Mouse (Mus musculus) right cerebral cortex, postnatal 4 days (tissue): ENCODE data around the gene Bcl9l.
"Not testable (repeated sequence)": the region's sequence is repeated elsewhere in the genome, so short reads cannot be mapped to it uniquely, and the experiment has no call there.

Experiments
- DNase-seq: peaks from one replicate; pipeline ENCODE4 v3.0.0-alpha.2; 2022

The Bcl9l gene

DNA sequence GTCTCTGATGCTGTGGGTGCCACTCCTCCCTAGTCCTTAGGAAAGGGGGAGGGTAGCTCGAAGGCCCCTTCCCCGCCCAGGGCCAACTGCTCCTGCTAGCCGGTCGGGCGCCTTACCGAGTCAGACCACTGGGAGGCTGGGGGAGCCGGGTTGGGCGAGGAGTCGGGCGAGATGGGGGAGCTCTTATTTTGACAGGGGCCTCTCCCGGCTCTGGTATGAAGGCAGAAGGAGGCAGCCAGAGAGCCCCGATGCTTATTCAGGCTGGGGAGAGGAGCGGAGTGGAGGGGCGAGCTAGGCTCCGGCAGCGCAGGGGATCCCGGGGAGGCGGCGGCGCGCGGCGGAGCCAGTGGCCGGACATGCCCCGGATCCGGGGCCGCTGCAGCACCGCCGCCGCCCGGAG, at the start of gene Bcl9l:
Bcl9l (plus strand) TSS at position 274 of the 400 bp plus-strand sequence.
- peak; percentile 93 for DNase-seq

DNA sequence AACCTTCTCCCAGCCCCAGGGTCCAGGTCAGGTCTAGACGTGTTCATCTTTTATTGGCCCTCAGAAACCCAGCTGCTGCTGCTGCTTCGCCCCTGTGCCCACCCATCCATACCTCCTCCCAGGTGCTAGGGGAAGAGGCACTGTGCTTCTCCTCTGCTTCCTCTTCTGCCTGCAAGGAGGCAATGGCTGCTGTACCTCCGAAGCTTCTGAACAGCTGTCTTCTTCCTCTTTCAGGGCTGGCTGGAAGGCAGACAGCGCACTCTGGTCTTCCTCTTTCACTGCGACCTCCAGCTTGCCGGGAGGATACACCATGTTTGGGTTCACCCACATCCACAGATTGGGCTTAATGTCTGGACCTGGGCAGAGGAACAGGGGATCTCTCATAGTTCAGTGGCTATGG, 46.9 kb upstream of the Bcl9l start:
- DNase-seq: no peak

DNA sequence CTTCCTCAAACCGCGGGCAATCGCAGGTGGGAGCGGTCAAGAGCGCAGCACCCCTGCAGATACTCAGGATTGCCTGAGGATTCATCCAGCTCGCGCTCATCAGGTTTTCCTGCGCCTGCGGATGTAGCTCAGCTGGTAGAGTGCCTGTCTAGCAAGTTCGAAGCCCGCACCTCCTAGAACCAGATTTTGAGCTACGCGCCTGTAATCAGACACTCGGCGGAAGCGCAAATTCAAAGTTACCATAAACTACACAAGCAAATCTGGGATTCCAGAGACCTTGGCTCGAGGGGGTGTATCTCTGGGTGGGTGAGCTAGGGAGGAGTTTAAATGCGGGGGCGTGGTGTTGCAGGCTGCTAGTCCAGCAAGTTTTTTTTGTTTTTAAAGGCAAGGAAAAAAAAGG, 41.7 kb upstream of the Bcl9l start, which contains the start of gene Foxr1:
Foxr1 (minus strand) TSS at position 176 of the 400 bp plus-strand sequence.
- no peak for DNase-seq

DNA sequence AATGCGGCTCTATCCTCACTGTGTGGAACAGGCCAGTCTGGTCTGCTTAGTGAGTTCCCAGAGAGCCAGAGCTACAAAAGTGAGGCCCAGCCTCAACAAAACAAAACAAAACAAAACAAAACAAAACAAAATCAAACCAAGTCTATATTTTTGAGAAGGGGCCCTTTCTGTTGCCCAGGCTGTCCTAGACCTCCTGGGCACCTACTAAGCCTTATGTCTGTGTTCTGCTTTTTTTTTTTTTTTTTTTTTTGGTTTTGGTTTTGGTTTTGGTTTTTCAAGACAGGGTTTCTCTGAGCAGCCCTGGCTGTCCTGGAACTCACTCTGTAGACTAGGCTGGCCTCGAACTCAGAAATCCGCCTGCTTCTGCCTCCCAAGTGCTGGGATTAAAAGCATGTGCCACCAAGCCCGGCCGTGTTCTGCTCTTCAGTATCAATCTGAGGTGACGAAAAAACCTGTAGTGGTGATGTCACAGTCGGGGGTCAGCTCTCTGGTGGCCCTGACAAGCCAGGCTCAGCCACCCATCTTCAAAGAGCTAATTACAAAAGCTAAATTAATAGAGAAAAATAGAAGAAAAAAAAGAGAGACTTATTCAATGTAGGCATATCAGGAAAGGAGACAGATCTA, 38.1 kb upstream of the Bcl9l start:
- not testable (repeated sequence) for DNase-seq

DNA sequence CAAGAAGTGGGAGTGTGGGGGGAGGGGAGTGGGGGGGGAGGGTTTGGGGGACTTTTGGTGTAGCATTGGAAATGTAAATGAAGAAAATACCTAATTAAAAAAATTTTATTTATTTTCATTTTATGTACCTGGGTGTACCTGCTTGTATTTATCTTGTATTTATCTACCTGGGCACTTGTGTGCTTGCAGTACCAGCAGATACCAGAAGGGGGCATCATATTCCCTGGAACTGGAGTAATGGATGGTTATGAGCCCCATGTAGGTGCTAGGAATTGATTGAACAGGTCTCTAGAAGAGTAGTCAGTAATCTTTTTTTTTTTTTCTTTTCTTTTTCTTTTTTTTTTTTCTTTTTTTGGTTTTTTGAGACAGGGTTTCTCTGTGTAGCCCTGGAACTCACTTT, 32.2 kb upstream of the Bcl9l start:
- DNase-seq: no peak

DNA sequence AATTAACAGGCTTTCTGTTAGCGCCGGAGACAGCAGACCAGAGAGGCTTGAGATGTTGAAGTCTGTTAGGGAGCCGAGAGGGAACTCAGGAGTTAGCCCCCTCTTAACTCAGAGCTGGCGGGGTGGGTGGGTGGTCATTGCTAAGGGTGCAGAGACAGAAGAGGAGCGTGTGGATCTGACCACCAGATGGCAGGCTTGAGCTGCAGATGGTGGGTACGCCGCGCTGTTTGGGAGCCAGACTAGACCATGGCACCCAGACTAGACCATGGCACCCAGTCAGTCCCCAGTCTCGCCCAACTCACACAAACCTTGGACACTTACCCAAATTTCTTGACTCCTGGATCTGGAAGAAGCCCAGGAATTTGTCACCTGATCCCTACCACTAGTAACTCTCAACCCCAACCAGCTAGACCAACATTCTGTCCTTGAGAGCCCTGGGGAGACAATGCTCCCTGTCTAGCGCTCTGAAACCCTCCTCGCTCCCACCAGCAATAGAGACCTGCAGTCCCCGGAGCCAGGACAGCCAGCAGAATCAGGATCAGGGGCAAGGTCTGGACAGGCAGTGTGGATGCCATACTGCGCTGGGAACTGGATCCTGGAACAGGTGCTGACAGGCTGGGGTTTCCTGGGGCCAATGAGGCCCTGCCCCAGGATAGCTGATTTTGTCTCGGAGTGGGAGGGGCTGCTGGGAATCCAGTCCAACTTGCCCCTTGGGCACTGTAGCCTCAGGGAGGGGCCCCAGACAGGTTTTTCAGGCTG, 28.3 kb upstream of the Bcl9l start:
- peak; percentile 97 for DNase-seq

DNA sequence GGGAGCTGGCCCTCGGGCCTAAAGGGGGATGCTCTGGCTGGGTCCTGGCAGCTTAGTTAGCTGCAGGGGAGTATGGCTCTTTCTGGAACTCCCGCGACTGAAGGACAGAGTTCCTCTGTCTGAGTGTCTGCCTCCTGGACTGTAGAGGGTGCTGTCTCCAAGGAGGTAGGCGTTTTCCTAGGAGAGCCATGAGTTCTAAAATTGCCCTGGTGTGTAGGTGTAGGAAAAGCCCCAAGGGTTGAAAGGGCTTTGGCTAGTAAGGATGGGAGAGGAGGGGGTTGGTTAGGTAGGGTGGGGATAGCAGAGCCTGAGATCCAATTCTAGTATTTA, 27.8 kb upstream of the Bcl9l start, which contains the start of gene Upk2:
Upk2 (minus strand) TSS at position 86 of the 330 bp plus-strand sequence.
- DNase-seq: no peak

DNA sequence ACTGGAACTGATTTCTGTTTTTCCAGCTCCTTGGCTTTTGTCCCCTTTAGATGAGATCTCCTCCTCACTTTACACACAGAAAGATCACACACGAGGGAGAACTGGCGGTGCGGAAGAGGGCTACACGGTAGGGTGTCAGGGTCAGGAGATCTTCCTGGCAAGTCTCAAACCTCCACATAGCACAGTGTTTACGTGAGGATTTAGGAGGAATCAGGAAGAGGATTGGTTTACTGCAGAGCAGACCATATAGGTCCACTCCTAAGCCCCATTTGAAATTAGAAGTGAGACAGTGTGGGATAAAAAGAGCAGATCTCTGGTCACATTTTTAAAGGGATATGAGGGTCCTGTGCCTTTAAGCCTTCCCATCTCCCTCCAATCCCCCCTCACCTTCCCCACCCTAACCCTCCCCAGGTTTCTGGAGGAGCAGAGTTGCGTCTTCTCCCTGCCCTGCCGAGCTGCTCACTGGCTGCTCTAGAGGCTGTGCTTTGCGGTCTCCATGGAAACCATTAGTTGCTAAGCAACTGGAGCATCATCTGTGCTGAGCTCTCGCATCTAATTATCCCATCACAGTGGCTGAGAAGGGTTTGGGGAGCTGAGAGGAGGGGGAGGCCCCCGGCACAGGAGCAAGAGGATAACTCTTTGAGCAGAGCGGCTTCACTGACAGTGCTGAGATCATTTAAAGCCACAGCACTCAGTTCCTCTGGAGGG, 25.4 kb upstream of the Bcl9l start:
- DNase-seq: peak; percentile 75

DNA sequence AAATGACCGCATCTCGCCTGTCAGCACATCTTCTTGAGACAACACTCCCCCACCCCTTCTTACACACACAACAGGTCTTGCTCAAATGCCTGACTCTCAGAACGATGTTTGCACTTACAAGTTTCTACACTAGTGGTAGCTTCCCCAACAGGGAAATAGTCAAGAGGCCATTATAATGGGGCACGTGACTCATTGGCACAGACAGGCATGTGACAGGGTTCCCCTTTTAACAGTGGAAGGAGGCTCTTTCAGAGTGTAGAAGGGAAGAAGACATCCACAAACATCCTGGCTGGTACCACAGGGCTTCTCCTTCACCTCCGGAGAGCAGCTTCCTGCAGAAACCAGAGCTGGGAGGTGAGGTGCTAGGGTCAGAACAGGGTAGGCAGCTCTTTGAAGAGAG, 20.7 kb upstream of the Bcl9l start:
- DNase-seq: no peak

DNA sequence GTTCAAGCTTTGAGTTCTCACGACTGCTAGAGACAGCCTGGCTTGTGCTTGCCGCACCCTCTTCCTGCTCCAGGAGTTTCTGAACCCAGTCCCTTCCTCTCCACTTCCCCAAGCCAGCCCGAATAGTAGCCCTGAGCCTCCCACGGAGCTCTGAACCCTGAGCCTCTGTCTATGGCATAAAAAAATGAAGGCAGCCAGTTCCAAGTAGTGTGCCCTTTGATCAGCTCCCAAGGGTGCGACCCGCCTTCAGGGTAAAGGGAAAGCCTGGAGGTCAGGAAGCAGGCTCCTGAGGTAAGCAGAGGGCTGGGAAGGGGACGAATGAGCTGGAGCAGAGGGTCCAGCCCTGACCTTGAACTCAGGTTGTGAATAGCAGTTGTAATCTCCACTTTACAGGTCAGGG, 14.4 kb upstream of the Bcl9l start:
- DNase-seq: no peak

DNA sequence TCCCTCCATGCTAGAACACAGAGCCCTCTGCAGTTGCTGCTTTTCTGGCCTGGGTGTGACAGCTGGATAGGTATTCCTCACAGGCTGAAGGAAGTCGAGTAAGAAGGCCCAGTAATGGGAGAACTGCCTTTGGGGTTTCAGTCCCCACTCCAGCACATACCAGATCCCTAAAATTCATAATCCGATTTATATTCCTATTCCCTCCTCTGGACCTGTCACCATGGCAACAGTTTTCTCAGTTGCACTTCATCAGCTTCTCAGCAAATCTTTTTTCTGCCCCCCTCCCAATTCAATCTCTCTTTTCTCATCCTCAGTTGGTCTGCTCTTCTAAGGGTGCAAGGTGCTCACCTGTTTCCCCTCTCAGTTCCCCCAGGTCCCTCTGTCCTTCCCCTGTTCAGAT, 13.8 kb upstream of the Bcl9l start:
- no peak for DNase-seq

DNA sequence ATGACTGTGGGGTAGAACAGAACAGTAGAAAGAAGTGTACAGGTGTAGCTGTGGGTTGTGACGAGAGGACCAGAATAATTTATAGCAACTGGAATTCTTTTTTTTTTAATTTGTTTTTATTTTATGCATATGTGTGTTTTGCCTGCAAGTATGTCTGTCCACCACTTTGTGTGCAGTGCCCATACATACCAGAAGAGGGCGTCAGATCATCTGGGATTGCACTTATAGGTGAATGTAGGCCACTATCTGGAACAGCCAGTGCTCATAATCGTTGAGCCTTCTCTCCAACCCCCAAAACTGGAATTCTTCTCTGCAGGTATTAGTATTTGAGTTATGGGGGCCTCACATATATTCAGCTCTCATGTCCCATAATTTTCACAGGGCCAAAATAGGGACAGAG, 9.4 kb upstream of the Bcl9l start:
- no peak for DNase-seq

DNA sequence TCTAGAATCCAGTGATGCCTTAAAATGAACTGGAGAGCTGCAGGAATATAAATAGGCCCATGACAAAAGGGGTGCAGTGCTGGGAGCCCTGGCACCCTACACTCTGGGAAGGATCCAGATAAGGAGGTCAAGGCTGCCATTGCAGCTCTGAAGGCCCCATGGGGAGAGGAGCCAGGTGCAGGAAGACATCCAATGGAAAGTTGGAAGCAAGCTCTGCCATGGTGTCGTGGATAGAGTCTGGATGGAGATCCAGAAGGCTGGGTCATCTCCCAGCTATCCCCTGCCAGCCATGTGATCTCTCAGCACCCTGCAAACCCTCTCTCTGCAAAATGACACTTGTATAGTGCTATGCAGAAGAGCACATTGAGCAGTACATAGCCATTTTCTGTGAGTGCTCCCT, 8.3 kb upstream of the Bcl9l start:
- DNase-seq: no peak

DNA sequence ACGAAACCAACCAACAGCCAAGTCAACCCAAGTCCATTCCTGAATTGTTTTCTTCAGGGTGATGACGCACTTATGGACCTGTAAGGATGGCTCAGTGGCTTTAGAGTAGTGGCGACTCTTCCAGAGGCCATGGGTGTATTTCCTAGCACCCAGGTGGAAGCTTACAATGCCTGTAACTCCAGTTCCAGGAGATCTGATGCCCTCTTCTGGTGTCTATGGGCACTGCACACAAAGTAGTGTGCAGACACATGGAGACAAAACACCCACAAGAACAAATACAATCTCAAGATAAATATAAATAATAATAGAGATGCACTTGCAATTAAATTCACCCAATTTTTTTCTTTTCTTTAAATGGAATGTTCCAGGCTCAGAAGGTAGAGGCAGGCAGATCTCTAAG, 6.7 kb upstream of the Bcl9l start:
- DNase-seq: no peak

DNA sequence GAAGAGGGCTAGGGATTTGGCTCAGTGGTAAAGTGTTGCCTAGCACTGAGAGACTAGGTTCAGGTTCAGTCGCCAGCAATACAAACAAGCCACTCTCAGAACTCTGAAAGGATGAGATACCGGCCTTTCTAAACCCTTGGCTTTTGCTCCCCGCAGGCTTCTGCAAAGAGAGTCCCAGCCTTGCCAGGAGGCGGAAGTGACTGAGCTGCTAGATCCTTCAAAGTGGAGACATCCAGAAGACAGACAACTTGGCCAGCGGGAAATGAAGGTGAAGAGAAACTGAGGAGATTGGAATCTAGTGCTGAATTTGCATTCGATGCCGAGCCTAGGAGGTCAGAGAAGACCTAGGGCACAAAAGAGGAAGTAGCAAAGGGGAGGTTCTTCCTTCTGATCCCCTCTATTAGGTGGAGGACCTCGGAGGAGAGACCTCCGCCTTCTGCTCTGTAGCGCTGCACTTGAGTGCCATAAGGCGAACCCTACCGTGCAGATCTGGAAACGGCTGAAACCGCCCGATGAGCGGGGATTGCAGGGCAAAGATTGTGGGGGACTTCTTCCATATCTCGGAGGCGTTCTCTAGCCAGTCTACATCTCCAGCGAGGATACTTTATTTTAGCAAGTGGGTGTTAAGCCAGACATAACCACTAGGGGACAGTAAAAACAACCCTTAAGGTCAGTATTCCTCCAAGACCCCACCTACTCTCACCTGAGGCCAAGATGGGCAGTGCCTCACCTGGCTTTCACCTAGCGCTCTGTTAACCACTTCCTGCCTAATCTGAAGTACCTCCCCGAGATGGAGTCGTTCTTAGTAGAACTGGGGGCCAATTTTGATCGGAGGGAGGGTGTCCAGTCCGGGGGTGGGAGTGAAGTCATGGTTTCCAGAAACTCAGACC, 5.0 kb upstream of the Bcl9l start:
- no peak for DNase-seq

DNA sequence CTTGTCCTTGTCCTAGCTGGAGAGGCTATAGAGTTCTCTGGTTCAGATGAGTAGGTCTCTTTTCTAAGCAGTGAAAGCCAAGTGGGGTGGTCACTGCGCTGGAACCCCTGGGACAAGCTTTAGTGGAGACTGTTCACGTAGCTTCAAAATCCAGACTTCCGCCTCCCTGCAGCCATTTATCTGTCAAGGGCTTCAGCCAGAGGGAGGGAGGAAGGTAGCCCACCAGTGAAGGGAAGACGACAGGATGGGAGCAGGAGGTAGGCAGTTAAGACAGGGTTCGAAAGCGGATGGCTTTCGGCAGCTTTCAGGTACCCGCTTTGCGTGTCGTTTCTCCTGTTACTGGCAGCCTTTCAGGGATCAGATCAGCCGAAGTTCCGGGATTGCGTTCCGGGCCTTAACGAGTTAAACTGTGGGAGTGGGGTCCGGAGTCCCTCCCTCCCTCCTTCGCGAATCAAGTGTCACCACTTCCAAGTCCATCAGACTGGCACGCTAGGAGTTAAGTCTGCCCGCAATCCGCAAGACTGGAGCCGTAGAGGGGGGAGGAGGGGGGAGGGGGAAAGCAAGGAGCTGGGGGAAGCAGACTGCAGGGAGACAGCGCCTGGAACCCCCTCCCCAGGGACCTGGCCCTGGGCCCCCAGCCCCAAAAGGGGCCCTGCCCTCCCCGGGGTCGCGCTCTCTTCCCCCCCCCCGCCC, 4.2 kb upstream of the Bcl9l start:
- peak; percentile 76 for DNase-seq

DNA sequence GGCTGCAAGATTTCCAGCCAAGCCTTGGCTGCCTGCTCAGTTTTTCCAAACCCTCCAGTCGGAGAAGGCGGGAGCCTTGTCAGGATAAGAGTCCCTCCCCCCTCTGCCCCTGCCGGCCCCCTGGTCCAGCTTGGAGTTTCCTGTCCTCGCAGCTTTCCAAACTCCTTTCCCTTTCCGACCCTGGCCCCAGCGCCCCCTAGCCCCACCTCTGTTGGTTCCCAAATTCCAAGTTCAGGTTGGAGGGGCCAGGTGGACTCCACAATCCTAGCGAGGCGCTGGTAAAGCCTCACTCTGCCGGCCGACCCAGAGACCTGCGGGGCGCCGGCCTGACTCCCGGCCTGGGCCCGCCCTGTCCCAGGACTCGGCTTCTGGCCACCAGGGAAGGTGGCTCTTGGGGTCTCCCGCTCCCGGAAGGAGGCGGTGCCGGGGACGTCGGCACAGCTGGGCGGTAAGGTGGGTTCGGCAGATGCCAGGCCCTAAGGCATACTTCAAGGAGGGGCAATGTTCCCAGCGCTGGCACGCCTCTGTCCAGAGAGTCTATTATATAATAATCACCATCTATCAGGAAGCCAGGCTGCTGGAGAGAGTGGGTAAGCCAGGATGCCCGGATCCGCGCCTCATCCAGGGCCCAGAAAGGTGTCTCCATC, 3.5 kb upstream of the Bcl9l start:
- peak; percentile 75 for DNase-seq

DNA sequence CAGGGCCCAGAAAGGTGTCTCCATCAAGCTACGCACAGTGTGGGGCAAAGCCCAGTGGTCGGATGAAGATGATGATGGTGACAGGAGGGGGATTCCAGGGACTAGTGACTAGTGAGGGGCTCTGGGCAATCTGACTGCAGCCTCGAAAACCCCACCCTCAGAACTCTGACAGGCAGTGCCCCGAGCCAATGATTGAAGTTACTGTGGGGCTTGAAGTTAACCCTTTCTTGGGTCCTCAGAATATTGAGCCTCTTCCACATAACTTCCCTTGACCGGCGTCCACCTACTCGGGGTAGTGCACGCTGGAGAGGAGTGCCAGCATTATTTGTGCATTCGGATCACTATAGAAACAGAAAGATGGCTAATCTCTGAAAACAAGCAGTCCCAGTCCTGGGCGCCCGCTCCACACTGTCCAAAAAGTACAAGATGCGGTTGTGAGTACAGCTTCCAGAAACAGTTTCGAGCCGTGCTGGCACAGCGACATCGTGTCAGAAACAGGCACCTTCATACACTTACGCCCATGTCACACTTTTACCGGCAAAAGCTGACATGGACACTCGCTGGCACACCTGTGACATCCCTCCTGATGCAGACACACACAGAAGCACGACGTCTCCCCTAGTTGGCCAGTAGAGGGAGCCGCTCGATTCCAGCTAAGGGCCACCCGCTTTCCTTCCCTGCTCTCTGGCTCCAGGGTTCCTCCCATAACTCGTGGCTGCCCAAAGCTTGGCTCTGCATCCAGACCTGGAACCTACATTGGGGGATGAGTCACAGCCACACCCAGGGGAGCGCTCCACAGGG, 2.8 kb upstream of the Bcl9l start:
- DNase-seq: peak; percentile 86

DNA sequence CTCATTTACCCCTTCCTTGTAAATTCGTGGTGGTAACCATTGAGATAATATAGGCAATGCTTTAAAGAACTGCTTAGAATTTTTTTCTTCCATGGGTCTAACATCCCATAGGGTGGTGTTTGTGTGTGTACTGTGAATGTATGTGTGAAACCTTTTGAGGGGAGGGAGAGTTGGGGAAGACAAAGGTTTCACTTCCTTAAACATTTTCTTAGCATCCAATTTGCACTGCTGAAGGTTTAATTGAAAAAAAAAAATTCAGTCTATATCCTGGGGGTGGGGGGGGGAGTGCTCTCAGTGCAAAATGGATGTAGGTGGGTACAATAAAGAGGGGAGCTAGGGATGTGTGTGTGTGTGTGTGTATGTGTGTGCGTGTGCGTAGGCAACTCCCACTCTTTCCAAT, 513 bp upstream of the Bcl9l start:
- DNase-seq: no peak

DNA sequence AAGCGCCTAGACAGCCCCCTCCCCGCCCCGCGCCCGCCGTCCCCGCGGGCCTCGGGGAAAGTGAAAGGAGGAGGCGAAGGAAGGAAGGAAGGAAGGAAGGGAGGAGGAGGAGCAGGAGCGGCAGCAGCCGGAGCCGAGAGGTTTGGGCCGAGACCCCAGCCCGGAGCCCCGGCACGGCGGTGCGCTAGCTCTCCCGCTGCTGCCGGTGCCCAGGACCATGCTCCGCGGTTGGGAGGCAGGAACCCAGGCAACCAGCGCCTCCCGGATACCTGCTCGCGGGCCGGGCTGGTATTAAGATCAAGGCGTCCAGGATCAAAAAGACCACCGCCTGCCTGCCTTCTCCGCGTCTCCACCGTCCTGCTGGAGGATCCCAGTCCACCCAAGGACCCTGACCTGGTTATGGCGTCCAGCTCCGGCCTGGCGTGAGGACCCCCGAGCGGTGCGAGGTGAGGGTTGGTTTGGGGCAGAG, 450 bp downstream of the Bcl9l start:
- DNase-seq: no peak

DNA sequence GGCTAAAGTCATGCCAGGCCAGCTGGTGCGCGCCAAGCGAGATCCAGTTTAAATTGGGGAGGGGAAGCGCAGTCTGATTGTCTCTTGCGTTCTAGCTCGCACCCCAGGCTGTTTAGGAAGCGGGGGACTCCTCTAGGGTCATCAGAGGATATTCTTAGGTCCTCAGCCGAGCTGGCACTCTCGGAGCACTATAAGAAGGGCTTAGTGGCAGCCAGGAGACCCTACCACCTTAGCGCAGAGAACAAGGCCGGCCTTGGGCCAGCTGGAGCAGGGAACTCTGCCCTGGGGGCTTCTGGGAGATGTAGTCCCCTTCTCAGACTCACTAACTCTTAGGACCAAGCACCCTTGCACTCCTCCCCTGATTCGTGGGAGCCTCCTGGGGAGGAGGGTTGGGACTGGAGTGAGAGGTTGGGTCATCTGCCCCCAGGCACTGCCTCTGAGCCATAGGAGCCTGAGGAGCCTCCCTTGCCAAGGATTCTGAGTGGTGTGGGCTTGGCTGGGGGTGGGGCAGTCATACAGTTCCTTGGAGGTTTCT, 952 bp downstream of the Bcl9l start:
- no peak for DNase-seq
